Mouse (Mus musculus) monocyte, adult 2 months (primary cell): ENCODE measurements around the gene Hsd3b1.
"Not testable (repeated sequence)": the region's sequence is repeated elsewhere in the genome, so short reads cannot be mapped to it uniquely, and the experiment has no call there.

Source experiments
- DNase-seq, 2 experiments: peaks; one replicate each; pipeline ENCODE4 v3.0.0; 2022; ENCODE audit warnings: low spot score in 2 of 2, low read depth in 1 of 2

The Hsd3b1 gene

GRCm38 (mm10) chr3:98859576-98859975 is at the start of gene Hsd3b1:
Gene Hsd3b1 (minus strand): TSS chr3:98859794.
- no peak for DNase-seq

DNA sequence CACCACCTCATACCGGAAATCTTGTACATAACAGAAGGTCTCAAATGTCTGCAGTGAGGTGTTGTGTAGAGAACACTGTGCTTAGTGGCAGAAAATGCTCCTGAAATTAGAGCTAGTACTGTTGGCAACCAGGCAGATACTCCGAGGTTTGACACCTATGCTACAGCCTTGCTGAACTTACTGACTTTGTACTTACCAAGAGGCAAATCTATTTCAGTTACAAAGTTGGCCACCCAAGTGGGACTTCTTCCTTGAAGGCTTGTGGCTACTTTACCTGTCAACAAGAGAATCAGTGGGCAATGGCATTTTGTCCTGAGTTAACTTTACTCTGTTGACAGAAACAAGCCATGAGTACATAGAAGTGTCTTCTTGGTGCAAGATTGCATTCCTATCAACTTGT is 38.0 kb upstream of the Hsd3b1 start:
- no peak for DNase-seq

DNA sequence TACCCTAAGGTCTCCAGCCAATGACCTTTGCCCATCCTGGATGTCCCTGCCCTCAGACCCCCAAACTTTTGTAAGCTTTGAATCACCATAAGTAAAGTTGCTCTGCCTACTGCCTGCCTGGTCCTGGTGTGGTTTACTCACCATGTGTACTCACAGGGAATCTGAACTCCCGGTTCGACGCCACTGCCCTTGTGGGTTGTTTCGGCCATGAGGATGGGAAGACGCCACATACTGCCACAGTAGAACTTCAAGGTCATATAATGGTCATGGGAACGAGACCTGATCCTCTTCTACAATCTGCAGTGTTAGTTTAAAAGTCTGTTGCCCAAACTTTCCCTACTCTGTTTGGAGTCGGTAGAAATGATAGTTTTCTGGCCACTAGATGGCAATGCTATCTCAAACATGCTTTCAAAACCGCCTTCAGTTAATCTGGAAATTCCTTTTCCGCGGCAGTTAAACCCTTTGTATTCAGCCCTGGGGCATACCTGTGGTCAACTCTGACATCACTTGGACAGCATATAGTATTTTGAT is 35.5 kb upstream of the Hsd3b1 start:
- DNase-seq: no peak

- no peak for DNase-seq
Observed at GRCm38 (mm10) chr3:98893057-98893772, 33.6 kb upstream of the Hsd3b1 start, which contains the start of gene Hao2. Gene Hao2 (minus strand): TSS chr3:98893239.

DNA sequence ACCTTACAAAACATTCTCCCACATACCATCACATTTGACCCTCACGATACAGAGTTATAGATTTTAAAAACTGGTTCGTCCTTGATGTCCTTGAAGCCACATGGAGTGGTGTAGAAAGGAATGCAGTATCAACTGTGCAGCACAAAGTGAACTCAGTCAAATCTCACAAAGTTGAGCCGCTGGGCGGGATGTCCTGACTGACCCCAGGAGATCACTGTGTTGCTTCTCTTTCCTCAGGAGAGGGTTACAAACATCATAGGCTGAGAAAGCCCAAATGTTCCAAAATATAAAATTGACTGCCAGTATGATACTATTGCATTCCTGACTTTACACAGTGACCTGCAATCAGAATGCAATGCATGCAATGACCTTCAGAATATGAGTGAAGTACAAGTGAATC is 30.8 kb upstream of the Hsd3b1 start:
- no peak for DNase-seq

DNA sequence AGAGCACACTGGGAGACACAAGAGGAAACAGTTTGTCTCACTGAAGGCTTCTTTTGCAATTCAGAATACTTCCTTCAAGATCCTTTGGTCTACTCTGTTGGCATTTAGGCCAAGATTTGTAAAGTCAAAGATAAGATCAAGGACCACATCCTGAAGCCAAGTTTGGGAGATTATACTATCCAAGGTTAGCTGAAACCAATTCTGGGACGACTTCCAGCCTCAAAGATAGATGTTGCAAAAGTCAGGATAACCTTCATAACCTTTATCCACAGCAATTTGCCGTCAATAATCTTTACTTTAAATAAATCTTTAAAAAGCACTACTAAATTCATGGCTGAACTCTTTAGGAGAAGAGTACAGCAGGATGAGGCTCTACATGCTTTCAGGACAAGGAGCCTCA is 28.6 kb upstream of the Hsd3b1 start:
- no peak for DNase-seq

DNA sequence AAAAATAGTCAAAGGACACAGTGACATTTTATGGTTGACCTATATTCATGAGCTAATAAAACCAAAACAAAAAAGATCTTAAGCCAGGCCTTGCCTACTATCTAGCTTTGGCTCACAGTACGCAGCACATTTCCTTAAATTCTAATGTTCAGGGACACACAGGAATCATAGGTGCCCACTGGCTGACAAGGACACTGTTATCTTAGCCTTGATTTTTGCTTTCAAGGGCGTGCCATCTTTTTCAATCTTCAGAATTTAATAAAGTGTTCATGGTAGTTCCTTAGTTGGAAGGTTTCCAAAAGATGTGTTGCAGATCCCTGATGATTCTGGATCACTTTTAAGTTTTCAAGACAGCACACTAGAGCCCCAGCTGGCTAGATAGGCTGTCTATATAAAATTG is 21.2 kb upstream of the Hsd3b1 start:
- DNase-seq: no peak

DNA sequence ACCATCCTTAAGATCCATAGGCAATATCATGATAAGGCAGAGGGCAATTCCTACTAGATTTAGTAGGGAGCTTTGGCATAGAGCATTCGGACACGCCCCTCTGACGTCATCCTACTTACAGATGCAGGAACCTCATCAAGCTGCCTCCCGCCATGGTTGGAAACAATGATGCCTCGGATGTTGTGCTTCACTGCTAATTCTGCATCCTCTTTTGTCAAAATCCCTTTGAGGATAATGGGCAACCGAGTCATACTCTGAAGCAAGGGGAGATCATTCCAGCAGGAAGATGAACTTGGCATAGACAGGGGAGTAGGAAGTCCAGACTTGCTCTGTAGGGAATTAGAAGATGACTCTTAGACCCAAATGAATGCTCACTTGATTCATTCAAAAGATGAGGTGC is 20.6 kb upstream of the Hsd3b1 start:
- no peak for DNase-seq

GRCm38 (mm10) chr3:98868219-98868618 is 8.6 kb upstream of the Hsd3b1 start:
- no peak for DNase-seq

DNA sequence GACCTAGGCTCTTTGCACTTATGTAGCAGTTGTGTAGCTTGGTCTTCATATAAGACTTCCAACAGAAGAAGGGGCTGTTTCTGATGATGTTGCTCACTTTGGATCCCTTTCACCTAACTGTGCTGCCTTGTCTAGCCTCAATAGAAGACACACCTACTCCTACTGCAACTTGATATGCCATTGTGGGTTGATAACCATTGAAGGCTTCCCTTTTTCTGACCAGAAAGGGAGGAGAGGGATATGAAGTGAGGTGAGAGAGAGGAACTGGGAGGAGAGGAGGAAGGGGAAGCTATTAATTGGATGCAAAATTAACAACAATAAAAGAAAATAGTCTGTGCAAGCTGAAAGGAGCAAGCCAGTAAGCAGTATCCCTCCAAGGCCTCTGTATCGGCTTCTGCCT is 3.2 kb upstream of the Hsd3b1 start:
- DNase-seq: no peak

GRCm38 (mm10) chr3:98858051-98858450 is 1.5 kb downstream of the Hsd3b1 start:
- DNase-seq: no peak

GRCm38 (mm10) chr3:98856892-98857291 is 2.7 kb downstream of the Hsd3b1 start:
- DNase-seq: no peak

GRCm38 (mm10) chr3:98855160-98855559 is 4.4 kb downstream of the Hsd3b1 start:
- DNase-seq: no peak

GRCm38 (mm10) chr3:98853685-98854084 is 5.9 kb downstream of the Hsd3b1 start:
- no peak for DNase-seq

DNA sequence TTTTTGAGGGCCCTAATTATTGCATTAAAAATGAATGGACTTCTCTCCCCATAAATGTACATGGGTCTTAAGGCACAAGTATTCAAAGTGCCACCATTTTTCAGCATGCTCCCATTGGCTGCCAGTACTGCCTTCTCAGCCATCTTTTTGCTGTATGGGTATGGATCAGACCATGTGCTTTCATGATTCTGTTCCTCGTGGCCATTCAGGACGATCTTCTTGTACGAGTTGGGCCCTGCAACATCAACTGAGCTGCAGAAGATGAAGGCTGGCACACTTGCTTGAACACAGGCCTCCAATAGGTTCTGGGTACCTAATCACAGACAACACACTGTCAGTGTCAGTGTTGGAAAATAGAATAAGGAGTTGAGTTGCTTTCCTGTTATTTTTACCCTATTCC is 6.5 kb downstream of the Hsd3b1 start:
- DNase-seq: no peak

GRCm38 (mm10) chr3:98852631-98853030 is 7.0 kb downstream of the Hsd3b1 start:
- DNase-seq: no peak

DNA sequence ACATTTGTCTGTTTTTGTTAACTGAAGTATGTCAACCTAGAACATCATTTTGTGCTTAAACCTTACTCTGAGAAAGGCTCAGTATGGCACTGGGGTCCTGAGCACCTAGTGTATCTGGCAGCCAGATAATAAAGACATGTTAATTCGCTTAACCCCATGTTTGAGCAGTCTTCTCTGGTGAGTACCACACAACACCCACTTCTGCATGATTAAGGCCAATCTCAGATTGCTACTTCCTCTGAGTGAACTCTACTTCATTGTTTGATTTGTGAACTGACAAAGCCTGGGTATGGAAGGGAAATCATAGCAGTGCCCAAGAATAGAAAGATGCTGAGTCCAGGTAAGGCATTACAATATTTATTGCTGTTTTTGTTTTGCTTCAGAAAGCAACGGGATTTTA is 7.7 kb downstream of the Hsd3b1 start:
- DNase-seq: no peak

DNA sequence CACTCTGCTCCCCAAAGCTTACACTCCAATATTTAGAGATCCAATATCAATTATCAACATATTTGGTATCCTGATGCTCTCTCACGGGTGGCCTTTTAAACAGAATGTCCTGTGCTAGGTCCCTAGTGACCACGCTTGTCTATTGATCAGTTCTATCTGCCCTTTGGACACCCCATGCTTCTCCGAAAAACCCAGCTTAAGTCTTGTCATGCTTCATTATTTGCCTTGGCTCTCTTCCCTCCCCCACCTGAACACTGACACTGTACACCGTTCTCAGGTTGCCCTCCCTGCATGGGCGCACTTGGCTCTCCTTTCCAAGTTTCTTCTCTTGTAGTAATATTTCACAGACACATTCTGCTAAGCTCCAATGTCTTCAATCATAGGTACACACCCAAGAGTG is 9.3 kb downstream of the Hsd3b1 start:
- no peak for DNase-seq

DNA sequence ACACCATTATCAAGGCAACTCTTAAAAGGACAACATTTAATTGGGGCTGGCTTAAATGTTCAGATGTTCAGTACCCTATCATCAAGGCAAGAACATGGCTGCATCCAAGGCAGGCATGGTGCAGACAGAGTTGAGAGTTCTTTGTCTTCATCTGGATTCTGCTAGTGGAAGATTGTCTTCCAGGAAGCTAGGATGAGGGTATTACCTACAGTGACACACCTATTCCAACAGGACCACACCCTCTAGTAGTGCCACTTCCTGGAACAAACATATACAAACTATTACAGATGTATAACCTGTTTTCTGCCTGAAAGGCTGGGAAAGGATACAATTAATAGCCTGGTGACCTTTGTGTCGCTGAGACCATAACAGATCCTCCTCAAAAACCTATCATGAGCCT is 10.7 kb downstream of the Hsd3b1 start:
- DNase-seq: no peak

DNA sequence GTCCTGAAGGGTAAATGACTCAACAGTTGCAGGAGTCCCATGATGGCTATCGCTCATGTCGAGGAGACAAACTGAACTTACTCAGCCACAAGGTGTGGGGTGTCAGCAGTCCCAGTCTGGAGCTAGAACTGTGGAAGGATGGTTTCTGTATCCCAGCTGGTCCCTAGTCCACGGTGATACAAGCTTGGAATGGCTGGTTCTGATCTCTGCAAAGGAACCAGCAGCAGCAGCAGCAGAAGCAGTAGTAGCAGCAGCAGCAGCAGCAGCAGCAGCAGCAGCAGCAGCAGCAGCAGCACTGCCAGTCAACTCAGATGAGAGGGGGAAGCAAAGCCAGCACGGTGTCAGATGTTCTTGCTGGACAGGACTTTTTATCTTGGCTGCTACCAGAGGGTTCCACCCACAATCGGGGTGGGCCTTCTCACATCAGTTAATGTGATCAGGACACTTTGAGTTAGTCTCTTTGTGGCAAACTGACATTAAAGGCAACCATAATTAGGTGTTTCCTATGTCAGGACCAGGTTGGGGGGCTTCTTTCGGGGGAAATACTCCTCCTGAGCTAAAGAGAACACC is 45.4 kb downstream of the Hsd3b1 start, which contains the start of gene Hsd3b6:
Gene Hsd3b6, minus strand, starts transcription at position 343 of the 570 bp plus-strand sequence.
- no peak for DNase-seq

- not testable (repeated sequence) for DNase-seq
Observed at GRCm38 (mm10) chr3:98812653-98813052, 46.9 kb downstream of the Hsd3b1 start.

DNA sequence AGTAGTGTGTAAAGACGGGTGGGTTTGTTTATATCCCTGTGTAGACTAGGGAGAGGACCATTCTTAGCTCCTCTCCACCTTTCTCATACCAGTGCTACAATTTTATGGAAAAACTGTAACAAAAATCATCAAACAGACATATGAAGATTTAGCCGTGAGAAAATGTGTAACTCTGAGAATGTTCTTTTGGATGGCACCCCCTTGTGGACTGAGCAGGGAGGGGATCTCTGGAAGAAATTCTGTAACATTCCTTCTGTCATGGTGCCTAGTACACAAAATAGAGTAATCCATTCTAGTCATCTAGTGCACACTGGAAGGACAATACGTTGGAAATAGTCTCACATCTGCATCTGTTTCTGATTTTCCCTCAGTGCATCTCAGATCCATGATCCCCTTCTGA is 54.6 kb downstream of the Hsd3b1 start:
- DNase-seq: not testable (repeated sequence)
